Mouse (Mus musculus) heart, embryonic 13.5 days (tissue): ENCODE measurements at regions not wholly inside any gene's neighbourhood (a gene's known extent, or its start where the extent isn't known, plus 50 kb on each side); places are given as distances from the start of the nearest gene placed in this dataset.

Experiments used
- ATAC-seq: fragments of 200-750 bp; cut with Nextera tagmentation; 2 replicates; pipeline ENCODE4 v1.8.0; 2017; ENCODE audit warnings: moderate TSS enrichment; ENCODE audit not compliant: insufficient number of reproducible peaks, low FRiP score, low TSS enrichment; ENCODE audit errors: extremely low read depth
- H3K27ac ChIP-seq: fragments of 300-500 bp; sonication (generic); replicated peaks from 2 replicates; pipeline ENCODE4 v1.5.1; 2015; ENCODE audit warnings: moderate library complexity, mild to moderate bottlenecking, inconsistent platforms
- H3K27me3 ChIP-seq: fragments of 300-500 bp; sonication (generic); replicated peaks from 2 replicates; pipeline ENCODE4 v1.6.1; 2015; ENCODE audit warnings: mild to moderate bottlenecking, inconsistent platforms
- H3K36me3 ChIP-seq: fragments of 300-500 bp; sonication (generic); 2 replicates; pipeline ENCODE4 v1.6.1; 2015; ENCODE audit warnings: mild to moderate bottlenecking, inconsistent platforms
- H3K4me1 ChIP-seq: fragments of 300-500 bp; sonication (generic); 2 replicates; pipeline ENCODE4 v1.6.1; 2015; ENCODE audit warnings: inconsistent platforms
- H3K4me2 ChIP-seq: fragments of 300-500 bp; sonication (generic); 2 replicates; pipeline ENCODE4 v1.6.1; 2015; ENCODE audit warnings: inconsistent platforms, mild to moderate bottlenecking, moderate library complexity
- H3K4me3 ChIP-seq: fragments of 300-500 bp; sonication (generic); 2 replicates; pipeline ENCODE4 v1.5.1; 2015; ENCODE audit warnings: moderate library complexity, mild to moderate bottlenecking, inconsistent platforms
- H3K9ac ChIP-seq: fragments of 300-500 bp; sonication (generic); 2 replicates; pipeline ENCODE4 v1.6.1; 2015; ENCODE audit warnings: inconsistent platforms, mild to moderate bottlenecking, moderate library complexity
- H3K9me3 ChIP-seq: fragments of 300-500 bp; sonication (generic); 2 replicates; pipeline ENCODE4 v1.6.1; 2016; ENCODE audit warnings: inconsistent platforms
- WGBS: fragments of 180-500 bp; shearing (Covaris S2); methylation state at CpG from one replicate; pipeline ENCODE4 v1.1.7; 2015; ENCODE audit warnings: mixed read lengths; 5-methylcytosine and 5-hydroxymethylcytosine counted together

DNA sequence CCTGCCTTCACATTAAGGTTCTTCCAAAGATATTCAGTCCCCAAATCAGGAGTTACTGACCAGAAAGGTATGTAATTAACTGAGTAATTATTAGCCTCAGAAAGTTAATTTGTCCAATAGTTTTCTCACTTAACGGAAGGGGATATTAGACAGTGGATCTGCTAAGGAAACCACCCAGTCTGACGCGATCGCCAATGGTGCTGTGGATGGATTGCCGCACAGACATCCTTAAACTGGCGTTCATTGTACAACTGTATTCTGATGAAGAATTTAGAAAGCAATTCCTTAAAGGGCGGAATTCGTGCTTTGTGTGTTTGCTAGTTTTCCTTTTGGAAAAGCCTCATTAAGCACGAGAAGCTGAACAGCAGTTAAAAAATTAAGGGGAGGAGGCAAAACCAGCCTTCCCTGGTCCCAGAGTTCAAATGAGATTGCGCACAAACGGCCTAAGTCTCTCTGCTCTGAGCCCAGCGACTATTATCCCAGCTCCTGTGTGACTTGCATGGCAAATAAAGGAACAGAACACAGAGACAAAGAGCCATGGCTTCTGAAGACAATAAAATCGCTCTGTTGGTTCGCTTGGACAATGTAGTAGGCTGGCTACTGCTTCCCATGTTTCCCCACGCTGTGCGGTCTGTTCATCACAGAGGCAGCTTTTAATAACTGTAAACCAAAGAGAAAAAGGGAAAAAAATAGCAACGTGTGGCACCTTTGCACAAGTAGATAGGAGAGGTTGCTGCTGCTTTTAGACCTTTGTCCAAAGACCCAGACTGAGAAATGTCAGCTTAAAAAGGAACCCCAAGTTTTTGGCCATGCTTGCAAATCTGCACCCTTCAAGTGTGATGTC is 83.1 kb downstream of the S1pr1 start:
- WGBS, result 88% methylated on average over 17 of the region's 17 CpGs
- H3K36me3 ChIP-seq, result no peaks in the 10 kb centered on the region
- H3K27me3 ChIP-seq, result no peaks in the 10 kb centered on the region
- H3K4me1 ChIP-seq, result peaks cover 28% of the 10 kb centered on the region
- no peak overlapping the region for H3K27ac ChIP-seq
- no peak overlapping the region for H3K4me2 ChIP-seq
- ATAC-seq, result no peak
- no peaks in the 10 kb centered on the region for H3K9me3 ChIP-seq
- H3K9ac ChIP-seq, result no peak overlapping the region
- H3K4me3 ChIP-seq, result no peak overlapping the region

DNA sequence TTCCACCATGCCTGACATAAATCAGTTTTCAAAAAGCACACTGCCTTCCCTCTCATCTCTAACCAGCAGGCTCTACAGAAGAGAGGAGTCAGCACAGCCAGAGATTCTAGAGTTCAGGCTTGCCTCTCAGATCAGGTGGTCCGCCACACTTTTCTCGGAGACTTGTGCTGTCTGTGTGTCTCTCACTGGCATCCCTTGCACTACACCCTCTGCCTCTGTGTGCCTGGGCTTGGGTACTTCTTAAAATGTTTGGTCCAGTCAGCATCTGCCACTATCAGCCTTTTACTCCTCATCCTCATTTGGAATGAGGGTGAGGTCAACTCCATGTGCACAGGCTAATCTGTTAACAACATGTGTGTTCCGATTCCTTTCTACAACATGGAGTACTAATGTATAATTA is 92.0 kb downstream of the S1pr1 start:
- H3K36me3 ChIP-seq, result no peaks in the 10 kb centered on the region
- 78% methylated on average over 3 of the region's 3 CpGs for WGBS
- H3K4me3 ChIP-seq, result no peak overlapping the region
- ATAC-seq, result no peak
- H3K9me3 ChIP-seq, result no peaks in the 10 kb centered on the region
- H3K4me2 ChIP-seq, result no peak overlapping the region
- no peak overlapping the region for H3K9ac ChIP-seq
- H3K27ac ChIP-seq, result peak overlapping the region; percentile 91
- H3K4me1 ChIP-seq, result peaks cover 41% of the 10 kb centered on the region
- H3K27me3 ChIP-seq, result no peaks in the 10 kb centered on the region

- H3K9ac ChIP-seq, result no peak overlapping the region
- no peak overlapping the region for H3K4me2 ChIP-seq
- H3K4me3 ChIP-seq, result no peak overlapping the region
- H3K27ac ChIP-seq, result peak overlapping the region; percentile 91
- no peaks in the 10 kb centered on the region for H3K36me3 ChIP-seq
- 24% methylated on average over 2 of the region's 2 CpGs for WGBS
- H3K27me3 ChIP-seq, result no peaks in the 10 kb centered on the region
- no peaks in the 10 kb centered on the region for H3K9me3 ChIP-seq
- no peak for ATAC-seq
- H3K4me1 ChIP-seq, result peaks cover 38% of the 10 kb centered on the region
These were observed 92.6 kb downstream of the S1pr1 start for GRCm38 (mm10) chr3:115622300-115622699.

GRCm38 (mm10) chr3:115619970-115620369 is 94.9 kb downstream of the S1pr1 start:
- peaks cover 38% of the 10 kb centered on the region for H3K4me1 ChIP-seq
- no peak overlapping the region for H3K4me2 ChIP-seq
- 25% methylated on average over 3 of the region's 3 CpGs for WGBS
- H3K4me3 ChIP-seq, result no peak overlapping the region
- H3K36me3 ChIP-seq, result no peaks in the 10 kb centered on the region
- H3K9me3 ChIP-seq, result no peaks in the 10 kb centered on the region
- peak; percentile 75; the same call in 1 of the 2 replicates for ATAC-seq
- no peaks in the 10 kb centered on the region for H3K27me3 ChIP-seq
- no peak overlapping the region for H3K9ac ChIP-seq
- H3K27ac ChIP-seq, result peak overlapping the region; percentile 91

DNA sequence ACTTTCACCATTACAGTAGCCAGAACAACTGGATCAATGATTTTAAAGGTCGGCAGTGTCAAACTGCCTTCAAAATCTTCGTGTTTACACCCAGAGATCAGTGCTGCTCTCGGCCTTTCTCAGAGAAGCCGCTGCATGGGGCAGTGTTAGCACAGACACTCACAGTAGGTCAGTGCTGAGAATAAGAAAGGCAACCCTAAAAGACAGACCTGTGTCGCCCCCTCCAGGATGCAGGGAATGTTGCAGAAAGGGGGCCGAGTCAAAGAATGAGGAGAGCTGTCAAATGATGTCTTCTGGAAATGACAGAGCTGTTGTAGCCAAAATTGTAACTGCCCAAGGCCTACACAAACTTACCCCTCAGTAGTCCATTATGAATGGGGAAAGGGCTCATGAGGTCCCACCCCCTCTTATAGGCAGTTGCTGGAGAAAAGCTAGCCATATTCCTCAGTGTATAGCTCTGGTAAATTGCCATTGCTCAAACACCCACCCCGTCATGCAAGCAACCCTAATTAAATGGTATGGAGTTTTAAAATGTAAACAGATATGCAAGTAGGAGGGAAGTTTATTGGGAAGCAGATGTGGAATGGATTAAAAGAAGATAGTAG is 98.8 kb downstream of the S1pr1 start:
- H3K27ac ChIP-seq, result no peak overlapping the region
- peaks cover 21% of the 10 kb centered on the region for H3K4me1 ChIP-seq
- no peak overlapping the region for H3K4me3 ChIP-seq
- H3K27me3 ChIP-seq, result no peaks in the 10 kb centered on the region
- no peak overlapping the region for H3K9ac ChIP-seq
- H3K4me2 ChIP-seq, result no peak overlapping the region
- no peaks in the 10 kb centered on the region for H3K36me3 ChIP-seq
- no peaks in the 10 kb centered on the region for H3K9me3 ChIP-seq
- ATAC-seq, result no peak
- 31% methylated on average over 7 of the region's 7 CpGs for WGBS

DNA sequence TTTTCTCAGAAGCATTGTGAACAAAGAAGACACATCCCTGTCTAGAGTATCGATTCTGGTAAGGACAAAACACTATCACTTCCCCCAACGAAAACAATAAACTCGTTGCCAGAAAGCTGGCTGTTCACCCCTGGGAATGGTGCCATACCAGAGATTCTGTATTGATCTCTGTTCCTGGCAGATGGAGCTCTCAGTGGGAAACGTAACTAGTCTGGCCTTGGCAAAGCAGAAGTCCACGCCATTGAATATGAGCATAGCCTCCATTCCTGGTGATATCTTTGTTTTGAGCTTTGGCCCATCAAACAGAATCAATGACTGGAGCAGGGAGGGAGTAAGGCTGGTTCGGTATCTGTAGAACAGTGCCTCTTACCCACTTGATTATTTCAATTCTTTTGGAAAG is 102.0 kb downstream of the S1pr1 start:
- 83% methylated on average over 6 of the region's 6 CpGs for WGBS
- Histone ChIP-seq H3K4me1 (no peaks in the 10 kb centered on the region), H3K4me2 (no peak overlapping the region), H3K9me3 (no peaks in the 10 kb centered on the region), H3K27ac (no peak overlapping the region), H3K27me3 (no peaks in the 10 kb centered on the region), H3K36me3 (no peaks in the 10 kb centered on the region), H3K9ac (no peak overlapping the region), H3K4me3 (no peak overlapping the region)
- ATAC-seq, result no peak

- Histone ChIP-seq H3K4me2 (no peak overlapping the region), H3K4me1 (no peaks in the 10 kb centered on the region), H3K27ac (no peak overlapping the region), H3K4me3 (no peak overlapping the region), H3K9ac (no peak overlapping the region), H3K36me3 (no peaks in the 10 kb centered on the region), H3K9me3 (no peaks in the 10 kb centered on the region), H3K27me3 (no peaks in the 10 kb centered on the region)
- ATAC-seq, result no peak
- 80% methylated on average over 5 of the region's 5 CpGs for WGBS
These were observed 106.8 kb downstream of the S1pr1 start for GRCm38 (mm10) chr3:115608087-115608486.

DNA sequence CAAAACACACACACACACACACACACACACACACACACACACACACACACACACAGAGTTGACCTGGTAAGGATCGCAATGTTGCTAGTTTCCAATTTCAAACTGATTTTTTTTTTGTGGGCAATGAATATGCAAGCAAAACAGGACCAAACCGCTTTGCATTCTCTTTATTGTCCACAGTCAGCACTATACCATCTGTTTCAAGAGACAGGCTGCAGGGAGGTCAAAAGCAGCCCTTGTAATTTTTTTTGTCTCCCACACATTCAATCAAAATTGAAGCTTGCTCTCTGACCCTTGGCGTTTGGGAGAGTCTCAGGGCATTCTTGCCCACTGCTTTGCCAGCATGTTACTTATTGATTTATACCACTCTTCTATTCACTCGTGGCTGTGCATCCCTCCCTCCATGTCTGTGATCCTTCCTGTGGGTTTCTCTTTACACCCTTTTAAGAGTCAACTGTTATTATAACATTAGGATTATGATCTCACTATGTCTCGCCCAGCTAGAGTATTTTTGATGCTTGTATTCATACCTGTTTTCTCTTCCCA is 110.1 kb downstream of the S1pr1 start:
- Histone ChIP-seq H3K4me3 (no peak overlapping the region), H3K27me3 (no peaks in the 10 kb centered on the region), H3K4me2 (no peak overlapping the region), H3K4me1 (no peaks in the 10 kb centered on the region), H3K27ac (no peak overlapping the region), H3K36me3 (no peaks in the 10 kb centered on the region), H3K9me3 (no peaks in the 10 kb centered on the region), H3K9ac (no peak overlapping the region)
- ATAC-seq, result no peak
- WGBS, result 63% methylated on average over 5 of the region's 5 CpGs

DNA sequence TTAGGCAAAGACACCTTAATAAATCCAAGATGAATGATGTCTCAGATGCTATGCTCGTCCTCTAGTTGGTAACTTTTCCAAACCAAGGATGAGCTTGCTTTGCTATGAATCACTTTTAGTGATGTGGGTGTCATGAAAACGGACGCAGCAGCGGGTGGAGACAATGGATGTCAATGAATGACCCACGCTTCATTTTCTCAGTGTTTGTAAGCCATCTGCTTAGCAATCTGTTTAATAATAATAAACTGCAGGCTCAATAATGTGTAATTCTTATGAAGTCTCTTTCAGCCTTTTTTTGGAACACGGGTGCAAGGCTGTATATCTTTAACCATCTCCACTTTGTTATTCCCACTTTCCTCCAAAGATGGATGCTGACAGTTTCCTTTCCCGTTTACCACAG is 110.6 kb downstream of the S1pr1 start:
- no peak overlapping the region for H3K4me3 ChIP-seq
- no peaks in the 10 kb centered on the region for H3K4me1 ChIP-seq
- no peaks in the 10 kb centered on the region for H3K9me3 ChIP-seq
- no peaks in the 10 kb centered on the region for H3K27me3 ChIP-seq
- ATAC-seq, result no peak
- H3K27ac ChIP-seq, result no peak overlapping the region
- H3K4me2 ChIP-seq, result no peak overlapping the region
- no peak overlapping the region for H3K9ac ChIP-seq
- H3K36me3 ChIP-seq, result no peaks in the 10 kb centered on the region
- WGBS, result 76% methylated on average over 7 of the region's 7 CpGs

GRCm38 (mm10) chr3:115603803-115604202 is 111.1 kb downstream of the S1pr1 start:
- Histone ChIP-seq H3K4me1 (no peaks in the 10 kb centered on the region), H3K9ac (no peak overlapping the region), H3K4me3 (no peak overlapping the region), H3K9me3 (no peaks in the 10 kb centered on the region), H3K27me3 (no peaks in the 10 kb centered on the region), H3K4me2 (no peak overlapping the region), H3K36me3 (no peaks in the 10 kb centered on the region), H3K27ac (no peak overlapping the region)
- no peak for ATAC-seq
- 69% methylated on average over 3 of the region's 3 CpGs for WGBS

DNA sequence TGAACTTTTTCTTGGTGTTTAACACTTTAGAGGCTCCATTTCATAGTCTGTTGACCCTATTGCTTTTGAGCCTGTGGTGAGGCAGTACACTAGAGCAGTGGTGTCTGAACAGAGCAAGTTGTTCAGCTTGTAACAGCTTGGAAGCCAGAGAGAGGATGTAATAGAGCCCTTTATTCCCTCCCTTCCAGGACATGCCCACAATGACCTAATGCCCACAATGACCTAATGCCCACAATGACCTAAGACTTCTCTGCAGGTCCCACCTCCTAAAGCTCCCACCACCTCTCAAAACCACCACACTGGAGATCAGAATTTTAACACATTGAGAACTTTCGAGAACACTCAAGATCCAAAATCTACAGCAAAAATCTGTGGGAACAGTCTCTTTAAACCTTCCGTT is 115.6 kb downstream of the S1pr1 start:
- no peaks in the 10 kb centered on the region for H3K36me3 ChIP-seq
- H3K9ac ChIP-seq, result no peak overlapping the region
- ATAC-seq, result no peak
- 81% methylated on average over 2 of the region's 2 CpGs for WGBS
- no peaks in the 10 kb centered on the region for H3K4me1 ChIP-seq
- no peaks in the 10 kb centered on the region for H3K27me3 ChIP-seq
- H3K9me3 ChIP-seq, result no peaks in the 10 kb centered on the region
- H3K4me3 ChIP-seq, result no peak overlapping the region
- no peak overlapping the region for H3K4me2 ChIP-seq
- no peak overlapping the region for H3K27ac ChIP-seq

DNA sequence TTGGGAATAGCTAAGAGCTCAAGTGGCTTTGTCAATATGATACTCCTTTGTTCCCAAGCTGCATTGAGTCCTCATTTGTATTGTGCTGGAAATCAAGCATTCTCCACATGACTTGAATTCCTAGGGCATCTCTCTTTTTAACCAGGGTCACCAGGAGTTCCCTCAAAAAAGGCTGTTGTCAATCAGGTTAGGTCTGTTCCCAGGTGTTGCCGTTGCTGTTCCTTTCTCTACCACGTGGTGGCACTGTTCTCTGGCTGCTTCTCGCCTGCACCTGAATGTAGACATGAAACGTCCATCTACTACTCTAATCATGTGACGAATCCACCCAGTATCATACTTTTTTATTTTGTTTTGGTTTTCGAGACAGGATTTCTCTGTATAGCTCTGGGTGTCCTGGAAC is 118.3 kb downstream of the S1pr1 start:
- Histone ChIP-seq H3K9ac (no peak overlapping the region), H3K36me3 (no peaks in the 10 kb centered on the region), H3K27ac (no peak overlapping the region), H3K4me2 (no peak overlapping the region), H3K4me1 (no peaks in the 10 kb centered on the region), H3K9me3 (no peaks in the 10 kb centered on the region), H3K4me3 (no peak overlapping the region), H3K27me3 (no peaks in the 10 kb centered on the region; the same call in 1 of the 2 replicates)
- no peak for ATAC-seq
- 18% methylated on average over 6 of the region's 6 CpGs for WGBS
